Mouse (Mus musculus): Measurements from ENCODE around the gene Prpf19.

GRCm38 (mm10) chr19:10924220-10924619 is 29.2 kb downstream of the Prpf19 start:
- TF ChIP-seq USF1 (IDR thresholded peaks at IDR 0.05; ENCODE audit: low read depth) (no peak), MAX (IDR thresholded peaks at IDR 0.05; ENCODE audit: low read depth) (no peak), POLR2A (IDR thresholded peaks at IDR 0.05; ENCODE audit: insufficient read length, low read depth) (no peak)
